Mouse (Mus musculus) heart, postnatal 36 days (tissue): ENCODE measurements around the gene Gm9964. TPM values are rescaled to one million over a fixed set of nuclear protein-coding genes. Genes with fewer than 3 reads are reported as not detected.
A peak's percentile ranks its signal among the peaks of the same experiment; 100 is the strongest.
"Not testable (repeated sequence)": the region's sequence is repeated elsewhere in the genome, so short reads cannot be mapped to it uniquely, and the experiment has no call there.

Experiments used
- DNase-seq, 2 experiments: peaks; one replicate each; pipeline ENCODE4 v3.0.0; 2021 to 2022
- intact Hi-C: fragments of 180-260 bp; cut with DNase I; formaldehyde crosslinking; loops from one replicate; pipeline ENCODE4 v1.15.1; 2025
- total RNA-seq, 2 experiments: library from RNA; stranded (reverse); gene quantifications; 2 replicates each; pipeline ENCODE4 v1.2.3; 2021

Gene Gm9964
- total RNA-seq, 2 experiments from 2014 or later, result not detected

- intact Hi-C loops, DNase-seq: not testable (repeated sequence)
These were observed 7.5 kb upstream of the Gm9964 start for GRCm38 (mm10) chr11:79304245-79304644.

GRCm38 (mm10) chr11:79303109-79303508 lies 6.4 kb upstream of the Gm9964 start:
- DNase-seq, result no peak
- intact Hi-C loops, result no loop called here

DNA sequence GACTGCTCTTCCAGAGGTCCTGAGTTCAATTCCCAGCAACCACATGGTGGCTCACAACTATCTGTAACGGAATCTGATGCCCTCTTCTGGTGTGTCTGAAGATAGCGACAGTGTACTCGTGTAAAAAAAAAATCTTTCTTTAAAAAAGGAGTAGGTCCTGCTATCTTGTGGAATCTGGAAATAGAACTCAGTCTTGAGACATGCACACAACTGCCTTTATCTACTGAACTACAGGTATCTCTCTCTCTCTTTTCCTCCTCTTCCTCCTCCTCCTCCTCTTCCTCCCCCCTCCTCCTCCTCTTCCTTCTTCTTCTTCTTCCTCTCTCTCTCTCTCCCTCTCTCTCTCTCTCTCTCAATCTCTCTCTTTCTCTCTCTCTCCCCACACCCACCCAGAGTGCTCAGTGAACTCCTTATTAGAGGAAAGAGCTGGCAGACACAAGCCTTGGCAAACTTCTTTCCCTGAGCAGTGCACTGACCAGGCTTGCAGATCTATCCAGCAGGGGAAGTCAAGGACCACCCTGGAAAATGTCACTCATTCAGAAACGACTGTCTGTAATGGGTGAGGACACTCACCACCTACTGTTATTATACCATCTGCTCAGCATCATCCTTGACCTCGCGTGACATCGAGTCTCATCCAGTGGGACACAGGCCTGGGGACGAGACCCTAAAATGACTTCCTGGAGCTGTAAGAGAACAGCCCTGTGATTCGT lies 3.2 kb upstream of the Gm9964 start:
- DNase-seq, result no peak
- intact Hi-C loops, result loop anchor here (5.0 to 10.0 kb wide), 2 partner anchors 333 to 445 kb away; no protein-coding TSS in a partner anchor

DNA sequence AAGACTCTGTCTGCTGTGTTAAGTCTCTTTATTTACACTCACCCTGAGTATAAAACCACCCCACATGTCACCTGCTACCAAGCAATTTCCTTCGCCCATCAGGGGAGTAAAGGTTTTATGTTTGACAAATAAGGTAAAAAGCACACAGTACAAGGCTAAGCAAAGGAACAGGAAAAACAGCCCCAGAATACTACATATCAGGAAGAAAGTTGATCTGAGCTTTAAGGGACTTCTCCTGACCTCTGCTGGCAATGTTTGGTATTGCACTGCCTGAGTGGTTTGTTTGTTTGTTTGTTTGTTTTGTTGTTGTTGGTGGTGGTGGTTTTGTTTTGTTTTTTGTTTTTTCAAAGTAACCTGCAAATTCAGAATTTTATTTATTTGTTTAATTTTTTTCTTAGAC lies 539 bp downstream of the Gm9964 start:
- DNase-seq, result peak; percentile 64 to 74

GRCm38 (mm10) chr11:79293971-79294370 lies 2.7 kb downstream of the Gm9964 start:
- no peak for DNase-seq
- intact Hi-C loops, result loop anchor here (5.0 to 10.0 kb wide), 2 partner anchors 277 to 439 kb away; no protein-coding TSS in a partner anchor

More for the DNA sequence above, 539 bp downstream of the Gm9964 start:
- intact Hi-C loops, result loop anchor here (1.0 to 10.0 kb wide), 4 partner anchors 72 to 441 kb away; no protein-coding TSS in a partner anchor

DNA sequence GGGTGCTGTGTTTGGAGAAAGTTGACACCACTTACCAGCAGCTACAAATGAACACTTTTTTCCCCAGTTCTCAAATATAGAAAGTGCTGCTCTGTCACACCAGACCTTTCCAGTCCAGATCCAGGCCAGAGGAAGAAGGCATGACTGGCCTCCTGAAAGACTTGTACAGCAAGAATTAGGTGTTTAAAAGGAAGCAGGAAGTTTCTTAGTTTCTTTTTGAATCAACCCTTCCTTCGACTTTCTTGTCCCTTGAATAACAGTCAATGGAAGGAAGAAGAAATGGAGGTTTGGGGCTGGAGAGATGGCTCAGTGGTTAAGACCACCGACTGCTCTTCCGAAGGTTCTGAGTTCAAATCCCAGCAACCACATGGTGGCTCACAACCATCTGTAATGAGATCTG lies 3.7 kb downstream of the Gm9964 start:
- intact Hi-C loops, result loop anchor here (5.0 to 10.0 kb wide), 2 partner anchors 276 to 438 kb away; no protein-coding TSS in a partner anchor
- no peak for DNase-seq

DNA sequence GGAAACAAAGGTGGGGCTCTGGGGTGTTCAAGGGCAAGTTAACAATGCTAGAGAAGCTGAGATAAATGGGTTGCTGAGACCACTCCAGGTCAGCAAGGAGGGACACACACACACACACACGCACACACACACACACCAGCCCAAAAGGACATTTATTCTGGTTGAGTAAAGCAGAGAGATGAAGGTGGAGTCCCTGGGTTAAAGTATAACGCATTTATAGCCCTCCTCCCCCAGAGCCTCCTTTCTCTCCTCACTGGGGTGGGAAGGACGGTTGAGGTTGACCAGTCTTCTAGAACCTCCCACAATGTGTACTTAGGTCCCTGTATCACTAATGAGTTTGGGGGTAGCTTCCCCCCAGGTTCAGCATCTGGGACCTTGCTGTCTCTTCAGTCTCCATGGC lies 4.6 kb downstream of the Gm9964 start:
- intact Hi-C loops, result loop anchor here (5.0 to 10.0 kb wide), 2 partner anchors 275 to 437 kb away; no protein-coding TSS in a partner anchor
- DNase-seq, result no peak

GRCm38 (mm10) chr11:79291651-79292050 lies 5.1 kb downstream of the Gm9964 start:
- intact Hi-C loops, result loop anchor here (2.0 to 10.0 kb wide), 3 partner anchors 39 to 437 kb away; no protein-coding TSS in a partner anchor
- no peak for DNase-seq

- peak in 1 of 2 experiments; percentile 41 for DNase-seq
- intact Hi-C loops, result loop anchor here (1.0 to 10.0 kb wide), 4 partner anchors 38 to 436 kb away; no protein-coding TSS in a partner anchor
These were observed 6.2 kb downstream of the Gm9964 start for GRCm38 (mm10) chr11:79290473-79290872.

GRCm38 (mm10) chr11:79288913-79289640 lies 7.6 kb downstream of the Gm9964 start:
- intact Hi-C loops, result no loop called here
- DNase-seq, result no peak

GRCm38 (mm10) chr11:79288278-79288843 lies 8.3 kb downstream of the Gm9964 start:
- intact Hi-C loops, result no loop called here
- DNase-seq, result no peak

DNA sequence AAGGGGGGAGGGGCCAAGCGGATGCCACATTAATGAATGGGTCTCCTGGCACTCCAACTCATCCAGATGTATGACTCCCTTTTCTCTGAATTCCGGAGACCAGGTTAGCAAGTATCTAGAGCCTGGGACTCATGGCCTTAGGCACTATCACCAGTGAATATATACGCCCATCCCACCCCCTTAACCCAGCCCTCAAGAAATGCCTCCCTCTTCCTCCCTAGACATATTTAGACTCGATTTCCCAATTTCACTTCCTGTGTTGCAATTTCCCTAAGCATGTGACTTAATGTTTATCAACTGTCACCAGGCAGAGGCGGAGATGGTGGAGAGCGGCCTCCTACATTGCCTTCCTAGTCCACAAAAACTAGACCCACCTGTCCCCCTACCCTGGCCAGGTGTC lies 9.3 kb downstream of the Gm9964 start:
- DNase-seq, result no peak
- intact Hi-C loops, result no loop called here

- intact Hi-C loops, result no loop called here
- DNase-seq, result peak in 1 of 2 experiments; percentile 36
These were observed 10.4 kb downstream of the Gm9964 start for GRCm38 (mm10) chr11:79286305-79286799.

GRCm38 (mm10) chr11:79283350-79284030 lies 13.2 kb downstream of the Gm9964 start:
- intact Hi-C loops, result no loop called here
- no peak for DNase-seq

GRCm38 (mm10) chr11:79281396-79281795 lies 15.3 kb downstream of the Gm9964 start:
- intact Hi-C loops, result no loop called here
- DNase-seq, result peak; percentile 45 to 52

DNA sequence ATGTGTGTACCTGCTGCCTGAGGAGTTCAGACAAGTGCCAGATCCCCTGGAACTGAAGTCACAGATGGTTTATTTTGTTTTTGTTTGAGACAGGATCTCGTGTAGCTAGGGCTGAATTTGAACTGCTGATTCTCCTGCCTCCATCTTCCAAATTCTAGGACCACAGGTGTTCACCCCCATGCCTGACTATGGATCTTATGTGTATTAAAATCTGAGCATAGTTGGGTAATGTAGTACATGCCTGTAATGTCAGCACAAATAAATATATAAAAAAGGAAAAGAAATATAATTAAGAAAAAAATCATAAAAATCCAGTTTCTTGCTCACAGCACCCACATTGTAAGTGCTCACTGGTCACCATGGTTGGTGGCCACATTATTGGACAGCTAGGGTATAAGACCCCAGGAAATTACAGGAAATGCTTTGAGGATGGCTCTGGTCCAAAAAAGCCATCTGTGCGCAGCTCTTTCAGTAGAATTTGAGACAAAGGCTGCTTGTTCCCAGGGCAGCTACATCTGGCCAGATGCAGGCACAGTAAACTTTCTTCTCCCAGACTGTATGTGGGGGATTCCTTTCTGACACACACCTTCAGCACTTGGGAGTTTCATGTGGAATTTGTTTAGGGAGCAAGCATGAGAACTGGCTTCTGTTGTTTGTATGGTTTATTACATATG lies 16.8 kb downstream of the Gm9964 start:
- intact Hi-C loops, result no loop called here
- DNase-seq, result no peak

GRCm38 (mm10) chr11:79273757-79274156 lies 22.9 kb downstream of the Gm9964 start:
- intact Hi-C loops, result no loop called here
- no peak for DNase-seq

DNA sequence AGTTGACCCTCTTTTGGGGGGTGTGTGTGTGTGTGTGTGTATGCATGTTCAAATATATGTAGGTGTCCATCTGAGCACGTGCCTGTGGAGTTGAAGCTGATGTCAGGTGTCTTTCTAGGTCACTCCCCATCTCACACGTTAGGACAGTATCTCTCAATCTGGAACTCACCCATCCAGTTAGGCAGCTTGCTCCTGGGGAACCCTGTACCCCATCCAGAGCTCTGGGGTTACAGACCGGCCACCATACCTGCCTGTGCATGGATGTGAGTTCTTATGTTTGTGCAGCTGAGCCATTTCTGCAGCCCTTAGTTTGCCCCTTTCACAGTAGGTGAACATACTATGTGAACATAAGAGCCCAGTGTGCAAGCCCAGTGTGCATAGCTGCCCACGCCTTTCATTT lies 23.7 kb downstream of the Gm9964 start:
- intact Hi-C loops, result no loop called here
- DNase-seq, result no peak

DNA sequence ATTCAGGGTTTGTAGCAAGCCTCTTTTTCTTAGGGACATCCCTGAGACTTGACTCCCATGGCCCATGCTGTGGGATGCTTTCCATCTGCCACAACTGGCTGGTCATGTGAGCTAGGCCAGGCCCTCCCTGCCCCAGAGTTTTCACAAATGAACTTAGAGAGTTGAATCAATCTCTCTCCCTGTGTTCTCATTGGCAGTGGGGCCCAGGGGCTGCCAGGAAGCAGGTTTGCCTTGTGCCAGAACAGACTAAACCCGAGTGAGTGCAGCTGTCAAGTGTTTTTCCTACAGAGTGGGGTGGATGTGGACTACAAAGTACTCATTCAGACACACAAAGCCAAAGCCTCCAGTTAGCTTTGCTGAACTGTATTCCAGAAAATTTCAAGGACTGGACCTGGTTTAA lies 29.5 kb downstream of the Gm9964 start:
- peak; percentile 16 to 36 for DNase-seq
- intact Hi-C loops, result no loop called here

DNA sequence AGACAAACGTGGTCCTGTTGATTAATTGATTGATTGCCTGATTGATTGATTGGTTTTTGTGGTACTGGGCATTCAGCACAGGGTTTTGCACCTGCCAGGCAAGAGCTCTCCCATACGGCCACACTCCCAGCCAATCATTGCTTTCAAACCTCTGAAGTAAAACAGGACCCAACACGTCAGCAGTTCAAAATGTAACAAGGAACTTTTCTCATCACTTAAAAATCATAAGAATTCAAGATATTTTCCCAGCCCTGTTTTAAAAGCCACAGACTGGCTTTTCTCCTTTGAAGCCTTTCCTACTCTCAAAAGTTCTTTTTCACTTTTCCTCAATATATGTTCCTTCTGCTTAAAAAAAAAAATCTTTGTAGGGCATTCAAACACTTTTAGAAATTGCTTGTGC lies 32.3 kb downstream of the Gm9964 start:
- no peak for DNase-seq
- intact Hi-C loops, result no loop called here
